Mouse (Mus musculus): ENCODE measurements around the gene S100z. TPM values are rescaled to one million over a fixed set of nuclear protein-coding genes. Genes with fewer than 3 reads are reported as not detected.

S100z gene
- polyA plus RNA-seq, 1 experiment from 2014 or later: not detected

DNA sequence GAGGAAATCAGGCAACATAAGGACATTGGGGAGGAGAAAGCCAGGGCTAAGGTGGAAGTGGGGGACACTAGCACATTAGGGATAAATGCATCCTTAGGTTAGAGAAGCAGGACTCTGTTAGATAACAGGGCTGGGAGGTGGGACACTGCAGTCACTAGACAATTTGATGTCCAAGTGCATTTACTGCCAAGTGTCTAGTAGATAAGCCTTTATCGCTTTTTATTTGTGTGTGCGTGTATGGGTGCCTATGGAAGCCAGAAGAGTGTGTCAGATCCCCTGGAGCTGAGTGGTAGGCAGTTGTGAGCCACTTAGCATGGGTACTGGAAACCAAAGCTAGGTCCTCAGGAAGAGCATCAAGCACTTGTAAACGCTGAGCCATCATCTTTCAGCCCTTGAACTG, 4.2 kb downstream of the S100z start:
- Histone ChIP-seq H3K36me3 (ENCODE audit: control insufficient read depth, insufficient read depth, low read length) (no peaks in the 10 kb centered on the region), H3K4me1 (ENCODE audit: control insufficient read depth, insufficient read depth, low read length) (no peaks in the 10 kb centered on the region), H3K9ac (ENCODE audit: low read depth, low read length) (no peak overlapping the region), H3K4me3 (ENCODE audit: low read length) (no peak overlapping the region), H3K4me2 (replicated peaks; ENCODE audit: low read depth, low read length) (no peak overlapping the region), H3K27ac (ENCODE audit: low read depth, low read length) (no peak overlapping the region), H3K27me3 (ENCODE audit: control insufficient read depth, insufficient read depth, low read length) (no peaks in the 10 kb centered on the region), H3K9me3 (ENCODE audit: control insufficient read depth, low read length) (no peaks in the 10 kb centered on the region)
- WGBS: 87% methylated on average over 3 of the region's 3 CpGs
- no peak for ATAC-seq (ENCODE audit: low FRiP score, low TSS enrichment)

DNA sequence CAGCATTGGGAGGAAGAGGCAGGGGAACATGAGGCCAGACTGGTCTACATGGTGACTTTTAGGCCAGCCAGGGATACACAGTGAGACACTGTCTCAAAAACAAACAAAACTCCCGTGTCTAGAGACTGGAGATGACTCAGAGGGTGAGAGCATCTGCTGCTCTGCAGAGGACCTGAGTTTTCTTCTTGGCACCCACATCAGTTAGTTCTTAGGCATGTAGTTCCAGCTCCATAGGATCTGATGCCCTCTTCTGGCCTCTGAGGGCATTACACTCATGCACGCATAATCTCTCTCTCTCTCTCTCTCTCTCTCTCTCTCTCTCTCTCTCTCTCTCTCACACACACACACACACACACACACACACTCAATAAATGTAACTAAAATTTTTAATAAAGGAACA, 7.6 kb downstream of the S100z start:
- 80% methylated on average over 2 of the region's 2 CpGs for WGBS
- H3K27ac ChIP-seq (ENCODE audit: low read depth, low read length): no peak overlapping the region
- H3K9me3 ChIP-seq (ENCODE audit: control insufficient read depth, low read length): no peaks in the 10 kb centered on the region
- no peak overlapping the region for H3K4me2 ChIP-seq (replicated peaks; ENCODE audit: low read depth, low read length)
- no peaks in the 10 kb centered on the region for H3K27me3 ChIP-seq (ENCODE audit: control insufficient read depth, insufficient read depth, low read length)
- no peak overlapping the region for H3K9ac ChIP-seq (ENCODE audit: low read depth, low read length)
- H3K36me3 ChIP-seq (ENCODE audit: control insufficient read depth, insufficient read depth, low read length): no peaks in the 10 kb centered on the region
- ATAC-seq (ENCODE audit: low FRiP score, low TSS enrichment): no peak
- no peaks in the 10 kb centered on the region for H3K4me1 ChIP-seq (ENCODE audit: control insufficient read depth, insufficient read depth, low read length)
- H3K4me3 ChIP-seq (ENCODE audit: low read length): no peak overlapping the region

DNA sequence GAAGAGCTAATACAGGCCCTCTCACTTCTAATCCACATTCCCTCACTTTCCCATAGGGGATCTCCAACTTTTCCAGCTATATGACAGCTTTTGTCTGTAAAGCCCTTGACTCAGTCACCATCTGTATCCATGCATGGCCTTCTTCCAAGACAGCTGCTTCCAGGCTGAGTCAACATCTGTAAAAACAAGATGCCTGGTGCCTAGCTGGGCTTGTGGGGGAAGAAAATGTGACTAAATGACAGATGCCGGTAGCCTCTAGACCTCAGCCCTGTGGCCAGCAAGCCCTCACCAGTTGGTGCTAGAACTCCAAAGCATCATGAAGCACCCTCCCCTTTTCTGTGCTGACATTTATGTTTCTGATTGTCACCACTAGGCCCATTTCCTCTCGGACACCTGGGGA, 27.0 kb downstream of the S100z start:
- ATAC-seq (ENCODE audit: low FRiP score, low TSS enrichment): no peak
- no peaks in the 10 kb centered on the region for H3K27me3 ChIP-seq (ENCODE audit: control insufficient read depth, insufficient read depth, low read length)
- H3K27ac ChIP-seq (ENCODE audit: low read depth, low read length): no peak overlapping the region
- H3K4me1 ChIP-seq (ENCODE audit: control insufficient read depth, insufficient read depth, low read length): no peaks in the 10 kb centered on the region
- H3K36me3 ChIP-seq (ENCODE audit: control insufficient read depth, insufficient read depth, low read length): no peaks in the 10 kb centered on the region
- H3K9me3 ChIP-seq (ENCODE audit: control insufficient read depth, low read length): no peaks in the 10 kb centered on the region
- 54% methylated on average over 2 of the region's 2 CpGs for WGBS
- no peak overlapping the region for H3K4me2 ChIP-seq (replicated peaks; ENCODE audit: low read depth, low read length)
- H3K4me3 ChIP-seq (ENCODE audit: low read length): no peak overlapping the region
- H3K9ac ChIP-seq (ENCODE audit: low read depth, low read length): no peak overlapping the region

DNA sequence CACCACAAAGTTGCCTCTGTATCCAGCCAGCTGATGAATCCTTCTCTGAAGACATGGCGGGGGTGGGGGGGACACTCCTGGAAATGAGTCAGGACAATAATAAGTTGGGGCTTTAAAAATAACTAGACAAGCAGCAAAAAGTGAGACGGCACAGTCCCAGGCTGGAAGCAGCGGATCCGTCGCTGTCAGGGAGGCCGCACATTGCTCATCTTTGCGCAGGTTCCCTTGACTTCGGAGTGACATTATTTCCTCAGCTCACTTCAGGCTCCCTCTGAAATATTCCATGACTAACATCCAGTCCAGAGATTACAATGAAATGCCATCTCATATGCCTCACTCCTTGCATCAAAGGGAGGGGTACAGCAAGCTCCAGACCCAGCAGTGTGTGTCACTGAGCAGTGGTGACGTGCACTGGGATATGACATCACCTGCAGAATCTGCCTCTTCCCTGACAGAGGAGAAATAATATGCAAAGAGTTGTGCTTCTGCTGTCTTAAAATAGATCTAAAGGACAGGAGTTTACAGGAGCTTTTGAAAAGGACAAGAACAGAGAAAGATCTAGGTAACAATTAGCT, 27.8 kb downstream of the S100z start:
- no peak overlapping the region for H3K4me3 ChIP-seq (ENCODE audit: low read length)
- WGBS: 92% methylated on average over 9 of the region's 9 CpGs

DNA sequence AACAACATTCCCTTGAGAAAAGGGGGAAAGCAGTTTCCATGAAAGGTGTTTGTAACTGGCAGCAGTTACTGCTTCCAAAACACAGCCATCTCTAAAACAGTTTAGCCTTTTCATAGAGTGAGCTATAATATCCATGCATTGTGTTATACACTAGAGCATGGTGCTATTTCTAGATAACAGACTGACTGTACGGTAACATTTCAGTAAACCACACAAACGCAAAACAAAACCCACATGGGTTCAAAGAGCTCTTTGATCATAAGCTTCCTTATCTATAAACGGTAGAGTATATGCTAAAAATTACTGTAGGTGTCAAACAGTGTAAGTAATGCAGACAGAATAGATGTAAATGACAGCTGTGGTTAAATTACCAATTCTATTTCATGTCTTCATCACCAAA, 28.8 kb downstream of the S100z start:
- Histone ChIP-seq H3K9ac (ENCODE audit: low read depth, low read length) (no peak overlapping the region), H3K27ac (ENCODE audit: low read depth, low read length) (no peak overlapping the region), H3K4me2 (replicated peaks; ENCODE audit: low read depth, low read length) (no peak overlapping the region), H3K27me3 (ENCODE audit: control insufficient read depth, insufficient read depth, low read length) (peaks cover 14% of the 10 kb centered on the region), H3K36me3 (ENCODE audit: control insufficient read depth, insufficient read depth, low read length) (no peaks in the 10 kb centered on the region), H3K4me3 (ENCODE audit: low read length) (no peak overlapping the region), H3K4me1 (ENCODE audit: control insufficient read depth, insufficient read depth, low read length) (no peaks in the 10 kb centered on the region), H3K9me3 (ENCODE audit: control insufficient read depth, low read length) (no peaks in the 10 kb centered on the region)
- 81% methylated on average over 3 of the region's 3 CpGs for WGBS
- ATAC-seq (ENCODE audit: low FRiP score, low TSS enrichment): no peak

More for the DNA sequence above, 27.8 kb downstream of the S100z start:
- H3K27me3 ChIP-seq (ENCODE audit: control insufficient read depth, insufficient read depth, low read length): peaks cover 4% of the 10 kb centered on the region; the same call in 1 of the 2 replicates
- no peak overlapping the region for H3K9ac ChIP-seq (ENCODE audit: low read depth, low read length)
- no peak for ATAC-seq (ENCODE audit: low FRiP score, low TSS enrichment)
- no peak overlapping the region for H3K27ac ChIP-seq (ENCODE audit: low read depth, low read length)
- H3K9me3 ChIP-seq (ENCODE audit: control insufficient read depth, low read length): no peaks in the 10 kb centered on the region
- H3K4me1 ChIP-seq (ENCODE audit: control insufficient read depth, insufficient read depth, low read length): no peaks in the 10 kb centered on the region
- H3K4me2 ChIP-seq (replicated peaks; ENCODE audit: low read depth, low read length): no peak overlapping the region
- H3K36me3 ChIP-seq (ENCODE audit: control insufficient read depth, insufficient read depth, low read length): no peaks in the 10 kb centered on the region

DNA sequence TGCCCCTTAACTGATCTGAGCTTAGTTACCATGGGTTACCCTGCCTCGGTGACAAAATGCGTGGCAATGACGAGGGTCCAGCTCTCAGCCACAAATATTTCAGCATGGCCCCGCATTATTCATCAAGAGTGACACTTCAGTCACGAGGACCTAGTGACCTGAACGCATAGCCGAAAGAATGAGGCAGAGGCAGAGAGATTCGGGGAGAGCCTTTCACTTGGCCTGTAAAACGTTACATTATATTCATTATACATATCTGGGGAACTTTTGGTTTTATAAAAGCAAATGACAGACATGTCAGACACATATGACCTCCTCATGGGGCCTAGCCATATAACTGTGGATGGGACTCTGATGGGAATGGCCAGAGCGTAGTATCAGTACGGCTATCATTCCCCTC, 33.7 kb downstream of the S100z start, which contains the start of gene Crhbp:
TSS of gene Crhbp (minus strand) at position 101 of the 400 bp plus-strand sequence.
- H3K4me2 ChIP-seq (replicated peaks; ENCODE audit: low read depth, low read length): peak within 1 kb of the TSS; percentile 87
- ATAC-seq (ENCODE audit: low FRiP score, low TSS enrichment): no peak
- H3K36me3 ChIP-seq (ENCODE audit: control insufficient read depth, insufficient read depth, low read length): no peaks in the 10 kb centered on the region
- no peaks in the 10 kb centered on the region for H3K9me3 ChIP-seq (ENCODE audit: control insufficient read depth, low read length)
- H3K27ac ChIP-seq (ENCODE audit: low read depth, low read length): no peak within 1 kb of the TSS
- H3K4me3 ChIP-seq (ENCODE audit: low read length): peak within 1 kb of the TSS; percentile 38
- H3K27me3 ChIP-seq (ENCODE audit: control insufficient read depth, insufficient read depth, low read length): peaks cover 33% of the 10 kb centered on the region
- peak within 1 kb of the TSS; percentile 28; the same call in 1 of the 2 replicates for H3K9ac ChIP-seq (ENCODE audit: low read depth, low read length)
- 0 out of 2 replicates have a peak, but pooled peaks cover 5% of the 10 kb centered on the region for H3K4me1 ChIP-seq (ENCODE audit: control insufficient read depth, insufficient read depth, low read length)
- WGBS: 55% methylated on average over 11 of the region's 11 CpGs

DNA sequence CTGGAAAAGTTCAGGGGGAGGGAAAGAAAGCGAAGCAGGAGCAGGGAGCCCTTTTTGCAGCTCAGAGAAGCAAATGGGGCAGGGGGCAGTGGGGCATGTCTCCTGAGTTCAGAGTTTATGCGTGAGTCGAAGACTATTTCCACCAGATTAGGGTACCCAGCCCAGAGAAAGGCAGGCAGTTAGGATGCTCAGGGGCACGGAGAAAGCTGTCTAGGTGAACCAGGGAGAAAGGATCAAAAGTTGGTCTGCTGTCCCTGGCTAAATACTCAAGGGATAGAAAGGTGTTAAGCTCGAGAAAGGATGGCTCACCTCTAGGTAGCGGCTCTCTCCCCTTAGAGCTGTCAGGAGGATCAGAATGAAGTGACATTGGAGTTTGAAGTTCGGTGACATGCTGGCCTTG, 34.2 kb downstream of the S100z start:
- Histone ChIP-seq H3K36me3 (ENCODE audit: control insufficient read depth, insufficient read depth, low read length) (no peaks in the 10 kb centered on the region), H3K4me3 (ENCODE audit: low read length) (peak overlapping the region; percentile 38), H3K4me2 (replicated peaks; ENCODE audit: low read depth, low read length) (peak overlapping the region; percentile 87), H3K27ac (ENCODE audit: low read depth, low read length) (no peak overlapping the region), H3K27me3 (ENCODE audit: control insufficient read depth, insufficient read depth, low read length) (peaks cover 33% of the 10 kb centered on the region), H3K9ac (ENCODE audit: low read depth, low read length) (peak overlapping the region; percentile 28; the same call in 1 of the 2 replicates), H3K9me3 (ENCODE audit: control insufficient read depth, low read length) (no peaks in the 10 kb centered on the region), H3K4me1 (ENCODE audit: control insufficient read depth, insufficient read depth, low read length) (0 out of 2 replicates have a peak, but pooled peaks cover 5% of the 10 kb centered on the region)
- WGBS: 8% methylated on average over 7 of the region's 7 CpGs
- no peak for ATAC-seq (ENCODE audit: low FRiP score, low TSS enrichment)

DNA sequence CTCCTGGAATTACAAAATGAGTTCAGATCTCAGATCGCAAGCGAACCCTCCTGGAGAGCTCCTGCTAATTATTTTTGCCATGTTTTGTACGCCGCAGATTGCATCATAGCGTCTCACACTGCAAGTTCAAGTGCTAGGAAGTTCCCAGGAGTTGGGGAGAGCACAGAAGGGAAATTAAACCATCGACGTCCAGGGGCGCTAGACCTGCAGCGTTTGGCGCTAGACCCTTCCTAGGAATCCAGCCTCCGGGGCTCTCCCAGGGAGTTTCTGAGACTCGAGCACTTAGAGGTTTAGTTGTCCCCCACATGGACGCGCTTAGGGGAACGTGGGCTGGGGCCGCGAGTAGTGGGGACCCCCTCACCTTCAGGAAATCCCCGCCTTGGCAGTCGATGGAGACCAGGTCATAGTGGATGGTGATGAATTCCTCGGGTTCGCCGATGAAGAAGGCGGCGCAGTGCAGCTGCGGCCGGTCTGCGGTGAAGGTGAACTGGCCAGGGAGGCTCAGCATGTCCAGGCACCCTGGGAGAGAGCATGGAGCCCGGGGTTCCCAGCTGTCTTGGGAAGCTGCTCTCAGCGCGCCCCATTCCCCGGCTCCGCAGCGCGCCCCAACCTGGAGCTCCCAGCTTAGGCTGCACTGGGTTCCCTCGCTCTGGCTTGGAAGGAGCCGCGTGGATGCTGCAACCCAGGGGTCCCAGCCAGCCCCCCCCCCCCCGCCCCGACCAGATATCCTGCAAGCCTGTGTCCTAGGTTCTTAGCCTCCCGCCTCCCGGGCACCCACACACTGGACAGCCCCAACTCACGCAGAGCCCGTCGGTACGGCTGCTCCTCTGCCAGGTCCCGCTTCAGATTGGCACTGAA, 34.9 kb downstream of the S100z start:
- H3K4me1 ChIP-seq (ENCODE audit: control insufficient read depth, insufficient read depth, low read length): 0 out of 2 replicates have a peak, but pooled peaks cover 5% of the 10 kb centered on the region
- H3K4me2 ChIP-seq (replicated peaks; ENCODE audit: low read depth, low read length): peak overlapping the region; percentile 87
- no peaks in the 10 kb centered on the region for H3K9me3 ChIP-seq (ENCODE audit: control insufficient read depth, low read length)
- H3K27me3 ChIP-seq (ENCODE audit: control insufficient read depth, insufficient read depth, low read length): peaks cover 33% of the 10 kb centered on the region
- peak; percentile 75 for ATAC-seq (ENCODE audit: low FRiP score, low TSS enrichment)
- 2% methylated on average over 46 of the region's 46 CpGs for WGBS
- H3K36me3 ChIP-seq (ENCODE audit: control insufficient read depth, insufficient read depth, low read length): no peaks in the 10 kb centered on the region
- H3K4me3 ChIP-seq (ENCODE audit: low read length): peak overlapping the region; percentile 38
- H3K27ac ChIP-seq (ENCODE audit: low read depth, low read length): no peak overlapping the region
- peak overlapping the region; percentile 28; the same call in 1 of the 2 replicates for H3K9ac ChIP-seq (ENCODE audit: low read depth, low read length)

DNA sequence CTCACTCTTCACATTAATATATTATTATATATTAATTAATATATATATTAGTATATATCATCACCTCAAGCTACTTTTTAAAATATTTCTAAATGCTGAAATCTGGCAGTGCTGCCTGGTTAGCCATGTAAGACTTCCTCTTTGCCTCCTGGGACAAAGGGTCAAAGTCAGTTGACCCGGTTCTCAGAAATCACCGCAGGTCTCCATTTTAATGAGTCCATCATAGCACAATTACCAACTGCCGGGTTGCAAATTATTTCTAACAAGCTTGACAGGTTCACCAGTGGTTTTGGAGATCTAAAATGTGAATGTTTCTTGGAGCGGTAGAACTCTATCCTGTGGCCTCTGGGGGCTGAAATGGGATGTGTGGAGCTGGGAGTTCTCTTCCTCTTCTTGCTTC, 35.6 kb downstream of the S100z start:
- Histone ChIP-seq H3K4me1 (ENCODE audit: control insufficient read depth, insufficient read depth, low read length) (0 out of 2 replicates have a peak, but pooled peaks cover 5% of the 10 kb centered on the region), H3K4me2 (replicated peaks; ENCODE audit: low read depth, low read length) (no peak overlapping the region), H3K4me3 (ENCODE audit: low read length) (no peak overlapping the region), H3K9me3 (ENCODE audit: control insufficient read depth, low read length) (no peaks in the 10 kb centered on the region), H3K9ac (ENCODE audit: low read depth, low read length) (no peak overlapping the region), H3K27me3 (ENCODE audit: control insufficient read depth, insufficient read depth, low read length) (peaks cover 33% of the 10 kb centered on the region), H3K27ac (ENCODE audit: low read depth, low read length) (no peak overlapping the region), H3K36me3 (ENCODE audit: control insufficient read depth, insufficient read depth, low read length) (no peaks in the 10 kb centered on the region)
- no peak for ATAC-seq (ENCODE audit: low FRiP score, low TSS enrichment)
- 27% methylated on average over 4 of the region's 4 CpGs for WGBS

Data from kidney, embryonic 14.5 days (tissue).